ENCODE assay signal across 17 mouse cellular contexts in genomic region chr2:85151233-85151632, GRCm38 (mm10). TPM values are rescaled to one million over a fixed set of nuclear protein-coding genes. Genes with fewer than 3 reads are reported as not detected.
"Had no signal": no experiment of that assay in that cellular context is flagged by ENCODE, and none has a peak within 500 bp of the region (broad histone marks: within the 10 kb centered on the region; RNA-seq: fewer than 3 reads in every experiment).

No protein-coding gene starts in this region.

- ATAC-seq: forebrain, embryonic 16.5 days; hindbrain, postnatal 0 days; intestine, embryonic 16.5 days had no signal

- DNase-seq: gastrocnemius, postnatal 14 days; gastrocnemius, postnatal 36 days; heart, adult 11 months; heart, adult 2 months; heart, postnatal 14 days; heart, postnatal 36 days; kidney, adult 11 months; kidney, adult 2 months; kidney, adult 9 months; kidney, postnatal 14 days; kidney, postnatal 36 days; liver; liver, embryonic 13.5 days had no signal

RNA-seq across cellular contexts. Expression of gene Aplnr, which starts 15.2 kb away (rescaled TPM):
- total RNA-seq: hematopoietic stem cell, adult 5-6 weeks had no signal

RNA-seq across cellular contexts. Expression of gene Lrrc55, which starts 45.8 kb away (rescaled TPM):
- total RNA-seq: hematopoietic stem cell, adult 5-6 weeks had no signal
